Mouse (Mus musculus): ENCODE results near the gene Naa15. TPM values are rescaled to one million over a fixed set of nuclear protein-coding genes. Genes with fewer than 3 reads are reported as not detected.

Naa15 gene
- polyA plus RNA-seq, 1 experiment from 2014 or later: 12.7 TPM

DNA sequence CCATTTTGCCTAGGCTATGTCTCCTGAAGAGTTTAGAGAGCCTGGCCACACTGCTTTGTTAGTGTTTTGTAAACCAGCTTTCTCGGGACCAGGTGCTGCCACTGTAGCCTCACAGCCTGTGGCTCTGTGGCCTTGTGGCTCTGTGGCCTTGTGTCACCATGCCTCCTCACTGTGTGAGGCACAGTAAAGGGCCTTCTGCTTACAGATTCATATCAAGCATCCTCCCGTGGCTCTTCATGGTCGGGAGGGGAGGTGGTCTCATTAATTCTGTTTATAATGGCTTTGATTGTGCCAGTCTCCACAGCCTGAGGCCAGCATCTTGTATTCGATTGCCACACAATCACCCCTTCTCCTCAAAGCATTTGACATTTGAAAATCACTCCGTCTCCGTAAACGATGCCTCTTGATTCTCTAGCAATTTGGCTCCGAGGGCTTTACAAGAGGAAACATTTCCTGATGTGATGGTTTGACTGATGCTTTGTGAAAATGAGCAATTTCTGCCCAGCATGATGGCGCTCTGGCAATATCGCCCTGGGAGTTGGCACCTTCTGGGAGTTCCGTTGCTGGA lies 89.5 kb downstream of the Naa15 start:
- Histone ChIP-seq H3K4me3 (ENCODE audit: low read depth, low read length) (no peak overlapping the region), H3K4me1 (ENCODE audit: insufficient read depth, low read depth, low read length) (no peaks in the 10 kb centered on the region), H3K27ac (ENCODE audit: low read length) (no peak overlapping the region), H3K36me3 (ENCODE audit: insufficient read depth, low read length) (no peaks in the 10 kb centered on the region), H3K4me2 (replicated peaks; ENCODE audit: low read depth, low read length) (no peak overlapping the region), H3K9ac (replicated peaks; ENCODE audit: low read depth) (no peak overlapping the region), H3K9me3 (ENCODE audit: low read length) (no peaks in the 10 kb centered on the region), H3K27me3 (replicated peaks; ENCODE audit: insufficient read depth, low read length) (no peaks in the 10 kb centered on the region)
- 80% methylated on average over 11 of the region's 11 CpGs for WGBS
- ATAC-seq (no peak), DNase-seq (ENCODE audit: low spot score) (no peak)
- TF ChIP-seq CTCF (IDR thresholded peaks at IDR 0.05): no peak
- no peak for TF ChIP-seq EP300 (IDR thresholded peaks at IDR 0.05)

DNA sequence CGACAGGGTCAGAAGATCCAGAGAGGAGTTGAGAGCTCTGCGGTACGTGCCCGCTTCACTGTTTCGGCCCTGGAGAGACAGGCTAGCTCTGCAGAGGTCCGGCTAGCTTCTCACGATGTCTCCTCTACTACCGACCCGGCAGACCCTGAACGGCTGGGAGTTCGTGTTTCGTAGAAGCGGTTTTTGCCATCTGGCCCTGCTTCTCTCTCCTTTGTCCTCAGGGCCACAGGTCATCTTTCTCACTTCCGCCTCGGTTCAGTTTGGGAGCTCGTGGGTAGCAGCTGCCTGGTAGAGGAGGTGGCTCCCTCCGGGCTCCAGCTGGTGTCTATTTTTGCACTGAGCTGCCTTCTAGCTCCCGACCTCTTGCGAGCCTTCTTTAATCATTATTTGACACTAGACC lies 90.5 kb downstream of the Naa15 start:
- Histone ChIP-seq H3K36me3 (ENCODE audit: insufficient read depth, low read length) (no peaks in the 10 kb centered on the region), H3K4me1 (ENCODE audit: insufficient read depth, low read depth, low read length) (no peaks in the 10 kb centered on the region), H3K27ac (ENCODE audit: low read length) (no peak overlapping the region), H3K27me3 (replicated peaks; ENCODE audit: insufficient read depth, low read length) (no peaks in the 10 kb centered on the region), H3K4me2 (replicated peaks; ENCODE audit: low read depth, low read length) (no peak overlapping the region), H3K4me3 (ENCODE audit: low read depth, low read length) (no peak overlapping the region), H3K9ac (replicated peaks; ENCODE audit: low read depth) (no peak overlapping the region; the same call in 1 of the 2 replicates), H3K9me3 (ENCODE audit: low read length) (no peaks in the 10 kb centered on the region)
- ATAC-seq (peak; percentile 19; the same call in 1 of the 2 replicates), DNase-seq (ENCODE audit: low spot score) (peak; percentile 38)
- 58% methylated on average over 19 of the region's 19 CpGs for WGBS
- TF ChIP-seq CTCF (IDR thresholded peaks at IDR 0.05) (no peak), EP300 (IDR thresholded peaks at IDR 0.05) (no peak)

DNA sequence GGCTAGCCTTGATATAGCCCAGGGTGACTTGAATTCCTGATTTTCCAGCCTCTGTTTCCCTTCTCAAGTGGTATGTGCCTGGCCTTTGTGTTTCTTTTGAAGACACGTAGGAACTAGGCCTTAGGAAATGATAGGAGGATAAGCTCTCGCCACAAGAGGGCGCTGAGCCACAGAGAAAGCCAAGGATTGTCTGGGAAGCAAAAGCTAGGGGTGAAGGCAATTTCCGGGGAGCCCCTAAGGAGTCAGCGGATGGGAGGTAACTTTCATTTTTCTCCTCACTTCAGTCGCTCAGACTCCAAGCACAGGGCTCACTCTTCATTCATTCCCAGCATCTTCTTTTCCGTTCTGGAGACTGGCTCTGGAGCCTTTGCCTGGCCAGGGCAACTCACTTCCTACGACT lies 96.0 kb downstream of the Naa15 start:
- peak; percentile 62 for ATAC-seq
- TF ChIP-seq EP300 (IDR thresholded peaks at IDR 0.05) (no peak), CTCF (IDR thresholded peaks at IDR 0.05) (peak; percentile 94)
- no peaks in the 10 kb centered on the region for H3K9me3 ChIP-seq (ENCODE audit: low read length)
- H3K36me3 ChIP-seq (ENCODE audit: insufficient read depth, low read length): no peaks in the 10 kb centered on the region
- 13% methylated on average over 8 of the region's 8 CpGs for WGBS
- no peak overlapping the region for H3K27ac ChIP-seq (ENCODE audit: low read length)
- no peak overlapping the region for H3K9ac ChIP-seq (replicated peaks; ENCODE audit: low read depth)
- 0 out of 2 replicates have a peak overlapping the region, but pooled peaks have one; percentile 6 for H3K4me3 ChIP-seq (ENCODE audit: low read depth, low read length)
- H3K4me2 ChIP-seq (replicated peaks; ENCODE audit: low read depth, low read length): peak overlapping the region; percentile 44
- H3K4me1 ChIP-seq (ENCODE audit: insufficient read depth, low read depth, low read length): no peaks in the 10 kb centered on the region
- no peaks in the 10 kb centered on the region for H3K27me3 ChIP-seq (replicated peaks; ENCODE audit: insufficient read depth, low read length)
- DNase-seq (ENCODE audit: low spot score): peak; percentile 85

DNA sequence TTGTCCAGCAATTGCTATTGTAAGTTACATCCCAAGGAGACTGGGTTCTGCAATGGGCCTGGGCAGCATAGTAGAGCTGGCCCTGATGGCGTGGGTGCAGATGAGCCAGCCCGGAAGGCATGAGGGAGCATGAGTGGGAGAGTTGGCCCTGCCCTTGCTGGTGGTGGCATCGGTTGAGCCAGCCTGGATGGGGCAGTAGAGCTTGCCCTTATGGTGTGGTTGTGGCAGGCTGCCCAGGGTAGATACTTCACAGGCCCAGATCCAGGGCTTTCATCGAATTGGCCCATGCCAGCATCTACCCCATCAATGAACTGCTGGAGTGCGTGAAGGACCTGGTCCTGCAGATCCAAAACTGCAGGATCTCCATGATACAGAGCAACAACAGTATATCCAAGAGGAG lies 97.0 kb downstream of the Naa15 start:
- no peak for DNase-seq (ENCODE audit: low spot score)
- Histone ChIP-seq H3K27me3 (replicated peaks; ENCODE audit: insufficient read depth, low read length) (no peaks in the 10 kb centered on the region), H3K4me1 (ENCODE audit: insufficient read depth, low read depth, low read length) (no peaks in the 10 kb centered on the region), H3K9me3 (ENCODE audit: low read length) (no peaks in the 10 kb centered on the region), H3K9ac (replicated peaks; ENCODE audit: low read depth) (no peak overlapping the region), H3K4me2 (replicated peaks; ENCODE audit: low read depth, low read length) (no peak overlapping the region), H3K27ac (ENCODE audit: low read length) (no peak overlapping the region), H3K36me3 (ENCODE audit: insufficient read depth, low read length) (no peaks in the 10 kb centered on the region), H3K4me3 (ENCODE audit: low read depth, low read length) (no peak overlapping the region)
- no peak for ATAC-seq
- 85% methylated on average over 5 of the region's 5 CpGs for WGBS
- no peak for TF ChIP-seq CTCF (IDR thresholded peaks at IDR 0.05)

DNA sequence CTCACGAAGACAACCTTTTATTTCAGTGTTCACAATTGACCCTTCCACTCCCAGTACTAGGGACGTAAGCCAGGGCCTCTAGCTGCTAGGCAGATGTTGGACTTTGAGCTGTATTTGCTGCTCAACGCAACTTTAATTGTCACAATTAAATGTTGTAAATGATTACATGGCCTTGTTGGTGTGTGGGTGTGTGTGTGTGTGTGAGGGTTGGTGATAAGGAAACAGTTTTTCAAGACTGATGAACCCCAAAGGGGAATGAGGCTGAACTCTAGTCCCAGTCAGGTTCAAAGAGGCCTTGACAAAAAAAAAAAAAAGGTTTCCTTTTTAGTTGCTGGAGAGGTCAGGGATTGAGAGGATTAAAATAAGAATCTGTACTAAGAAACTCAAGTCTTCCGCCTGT lies 102.5 kb downstream of the Naa15 start:
- Histone ChIP-seq H3K4me3 (ENCODE audit: low read depth, low read length) (no peak overlapping the region), H3K4me1 (ENCODE audit: insufficient read depth, low read depth, low read length) (no peaks in the 10 kb centered on the region), H3K27me3 (replicated peaks; ENCODE audit: insufficient read depth, low read length) (no peaks in the 10 kb centered on the region), H3K27ac (ENCODE audit: low read length) (no peak overlapping the region), H3K4me2 (replicated peaks; ENCODE audit: low read depth, low read length) (no peak overlapping the region), H3K36me3 (ENCODE audit: insufficient read depth, low read length) (peaks cover 10% of the 10 kb centered on the region; the same call in 1 of the 2 replicates), H3K9me3 (ENCODE audit: low read length) (no peaks in the 10 kb centered on the region), H3K9ac (replicated peaks; ENCODE audit: low read depth) (no peak overlapping the region)
- no peak for TF ChIP-seq EP300 (IDR thresholded peaks at IDR 0.05)
- no peak for TF ChIP-seq CTCF (IDR thresholded peaks at IDR 0.05)
- DNase-seq (ENCODE audit: low spot score) (no peak), ATAC-seq (no peak)
- 86% methylated on average over 4 of the region's 4 CpGs for WGBS

DNA sequence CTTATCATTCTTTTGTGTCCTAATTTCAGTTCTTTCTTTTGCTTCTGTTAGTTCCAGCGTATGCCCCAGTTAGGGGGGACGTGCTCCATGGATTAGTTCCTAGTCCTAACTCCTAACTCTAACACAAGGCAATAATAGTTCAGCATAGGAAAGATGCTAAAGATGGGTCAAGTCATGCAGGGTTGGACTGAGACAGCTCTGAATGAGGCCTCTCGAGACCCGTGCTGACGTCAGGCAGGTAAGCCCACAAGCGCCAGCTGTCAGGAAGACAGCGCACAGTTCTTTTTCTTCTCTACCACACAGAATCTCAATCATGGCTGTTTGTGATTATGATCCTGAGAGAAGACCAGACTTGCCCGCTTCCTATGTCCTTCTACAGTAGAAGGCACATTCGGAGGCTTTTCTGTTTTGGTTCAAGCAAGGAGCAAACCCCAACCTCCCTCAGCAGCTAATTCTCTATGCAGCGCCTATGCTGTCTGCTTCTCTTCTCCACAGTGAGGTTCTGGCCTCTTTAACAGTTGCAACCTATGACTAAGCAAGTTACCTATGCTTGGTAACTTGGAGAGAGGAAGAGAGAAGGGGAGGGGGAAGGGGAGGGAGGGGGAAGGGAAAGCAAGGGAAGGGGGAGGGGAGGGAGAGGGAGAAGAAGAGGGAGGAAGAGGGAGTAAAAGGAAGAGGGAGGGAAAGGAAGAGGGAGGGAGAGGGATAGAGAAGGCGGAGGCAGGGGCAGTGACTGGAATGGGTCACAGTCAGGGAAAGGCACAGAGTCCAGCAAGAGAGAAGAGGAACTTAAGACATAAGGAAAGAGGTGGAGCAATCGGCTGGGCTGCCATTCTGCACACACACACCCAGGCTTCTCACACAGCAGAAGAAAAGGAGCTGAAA lies 103.2 kb downstream of the Naa15 start:
- no peak for TF ChIP-seq CTCF (IDR thresholded peaks at IDR 0.05)
- TF ChIP-seq EP300 (IDR thresholded peaks at IDR 0.05): no peak
- Histone ChIP-seq H3K4me2 (replicated peaks; ENCODE audit: low read depth, low read length) (no peak overlapping the region), H3K9ac (replicated peaks; ENCODE audit: low read depth) (no peak overlapping the region), H3K36me3 (ENCODE audit: insufficient read depth, low read length) (peaks cover 10% of the 10 kb centered on the region; the same call in 1 of the 2 replicates), H3K4me3 (ENCODE audit: low read depth, low read length) (no peak overlapping the region), H3K27ac (ENCODE audit: low read length) (no peak overlapping the region), H3K9me3 (ENCODE audit: low read length) (no peaks in the 10 kb centered on the region), H3K27me3 (replicated peaks; ENCODE audit: insufficient read depth, low read length) (no peaks in the 10 kb centered on the region), H3K4me1 (ENCODE audit: insufficient read depth, low read depth, low read length) (no peaks in the 10 kb centered on the region)
- DNase-seq (ENCODE audit: low spot score): peak; percentile 37
- ATAC-seq: peak; percentile 38
- 77% methylated on average over 12 of the region's 12 CpGs for WGBS
